8 mouse cellular contexts compared by ENCODE assay signal in genomic region chr12:107979710-107980260, GRCm38 (mm10). TPM values are rescaled to one million over a fixed set of nuclear protein-coding genes. Genes with fewer than 3 reads are reported as not detected.
DNase-seq lines count a peak whose midpoint lies in the region; ATAC-seq and TF ChIP-seq lines count a peak whose summit lies in the region.

No protein-coding gene starts in this region.

- peak overlapping the region; percentile 30 for H3K4me3 ChIP-seq in embryonic facial prominence, embryonic 11.5 days (ENCODE audit: low read depth, low read length)
- H3K4me3 ChIP-seq in hindbrain, embryonic 11.5 days (ENCODE audit: low read depth, low read length) = peak overlapping the region; percentile 27
- peak overlapping the region; percentile 42 for H3K4me3 ChIP-seq in limb, embryonic 12.5 days (replicated peaks)
- H3K4me3 ChIP-seq in midbrain, postnatal 0 days (ENCODE audit: low read depth, low read length) = peak overlapping the region; percentile 21

- ATAC-seq in embryonic facial prominence, embryonic 11.5 days (replicated peaks; ENCODE audit: insufficient number of reproducible peaks, low FRiP score, low TSS enrichment, low read depth) = peak; percentile 34
- ATAC-seq in hindbrain, embryonic 11.5 days (ENCODE audit: low FRiP score) = peak; percentile 60
- ATAC-seq in limb, embryonic 12.5 days (ENCODE audit: insufficient number of reproducible peaks, insufficient read depth, low FRiP score, low TSS enrichment, low read depth) = peak; percentile 40
- no peak for ATAC-seq in midbrain, postnatal 0 days (ENCODE audit: low FRiP score)
- no peak for ATAC-seq in erythroblast, adult 5-6 weeks (replicated peaks; ENCODE audit: low FRiP score, poor library complexity, severe bottlenecking)
- ATAC-seq in inflammation-experienced regulatory T-cells, adult 6 months = no peak

- peaks cover 41% of the 10 kb centered on the region for H3K4me1 ChIP-seq in embryonic facial prominence, embryonic 11.5 days (ENCODE audit: control insufficient read depth, insufficient read depth, low read length)
- peaks cover 30% of the 10 kb centered on the region for H3K4me1 ChIP-seq in hindbrain, embryonic 11.5 days (replicated peaks; ENCODE audit: control insufficient read depth, insufficient read depth, low read length)
- peaks cover 76% of the 10 kb centered on the region for H3K4me1 ChIP-seq in limb, embryonic 12.5 days (replicated peaks)
- H3K4me1 ChIP-seq in midbrain, postnatal 0 days (ENCODE audit: insufficient read depth, low read length) = peaks cover 10% of the 10 kb centered on the region; the same call in 1 of the 2 replicates

- peak overlapping the region; percentile 95 for H3K27ac ChIP-seq in embryonic facial prominence, embryonic 11.5 days (replicated peaks; ENCODE audit: low read depth, low read length)
- H3K27ac ChIP-seq in hindbrain, embryonic 11.5 days (ENCODE audit: low read depth, low read length) = peak overlapping the region; percentile 92
- H3K27ac ChIP-seq in limb, embryonic 12.5 days = peak overlapping the region; percentile 98
- H3K27ac ChIP-seq in midbrain, postnatal 0 days (ENCODE audit: low read depth, low read length) = peak overlapping the region; percentile 19; the same call in 1 of the 2 replicates

- H3K27me3 ChIP-seq in embryonic facial prominence, embryonic 11.5 days (ENCODE audit: control insufficient read depth, insufficient read depth, low read length) = no peaks in the 10 kb centered on the region
- no peaks in the 10 kb centered on the region; the same call in 1 of the 2 replicates for H3K27me3 ChIP-seq in hindbrain, embryonic 11.5 days (ENCODE audit: control insufficient read depth, insufficient read depth, low read length)
- peaks cover 3% of the 10 kb centered on the region; the same call in 1 of the 2 replicates for H3K27me3 ChIP-seq in limb, embryonic 12.5 days
- H3K27me3 ChIP-seq in midbrain, postnatal 0 days (ENCODE audit: insufficient read depth, low read length) = no peaks in the 10 kb centered on the region

- no peaks in the 10 kb centered on the region for H3K9me3 ChIP-seq in embryonic facial prominence, embryonic 11.5 days (replicated peaks; ENCODE audit: control insufficient read depth, low read length)
- no peaks in the 10 kb centered on the region for H3K9me3 ChIP-seq in hindbrain, embryonic 11.5 days (ENCODE audit: control insufficient read depth, low read length)
- no peaks in the 10 kb centered on the region for H3K9me3 ChIP-seq in limb, embryonic 12.5 days
- no peaks in the 10 kb centered on the region for H3K9me3 ChIP-seq in midbrain, postnatal 0 days (ENCODE audit: low read length)

- H3K9ac ChIP-seq in embryonic facial prominence, embryonic 11.5 days (replicated peaks; ENCODE audit: low read length) = peak overlapping the region; percentile 74
- peak overlapping the region; percentile 63 for H3K9ac ChIP-seq in hindbrain, embryonic 11.5 days (ENCODE audit: low read depth, low read length)
- peak overlapping the region; percentile 61 for H3K9ac ChIP-seq in limb, embryonic 12.5 days (replicated peaks)
- H3K9ac ChIP-seq in midbrain, postnatal 0 days (replicated peaks; ENCODE audit: low read length, poor library complexity, severe bottlenecking) = peak overlapping the region; percentile 1; the same call in 1 of the 2 replicates

- H3K4me2 ChIP-seq in embryonic facial prominence, embryonic 11.5 days (ENCODE audit: low read depth, low read length) = peak overlapping the region; percentile 74
- peak overlapping the region; percentile 75 for H3K4me2 ChIP-seq in hindbrain, embryonic 11.5 days (replicated peaks; ENCODE audit: low read depth, low read length)
- peak overlapping the region; percentile 77 for H3K4me2 ChIP-seq in limb, embryonic 12.5 days
- H3K4me2 ChIP-seq in midbrain, postnatal 0 days (ENCODE audit: low read depth, low read length, poor library complexity, severe bottlenecking) = peak overlapping the region; percentile 51

- no peaks in the 10 kb centered on the region for H3K36me3 ChIP-seq in embryonic facial prominence, embryonic 11.5 days (replicated peaks; ENCODE audit: control insufficient read depth, insufficient read depth, low read depth, low read length)
- H3K36me3 ChIP-seq in hindbrain, embryonic 11.5 days (ENCODE audit: control insufficient read depth, insufficient read depth, low read length) = no peaks in the 10 kb centered on the region
- no peaks in the 10 kb centered on the region; the same call in 1 of the 2 replicates for H3K36me3 ChIP-seq in limb, embryonic 12.5 days
- H3K36me3 ChIP-seq in midbrain, postnatal 0 days (ENCODE audit: insufficient read depth, low read length) = no peaks in the 10 kb centered on the region

- under 1% methylated on average over 24 of the region's 28 CpGs for WGBS in embryonic facial prominence, embryonic 11.5 days
- under 1% methylated on average over 23 of the region's 28 CpGs for WGBS in hindbrain, embryonic 11.5 days
- WGBS in limb, embryonic 12.5 days = 1% methylated on average over 27 of the region's 28 CpGs
- 9% methylated on average over 28 of the region's 28 CpGs for WGBS in midbrain, postnatal 0 days

- no peak for TF ChIP-seq CTCF in midbrain, postnatal 0 days (IDR thresholded peaks at IDR 0.05)

- peak; percentile 70 for DNase-seq in adrenal gland, adult 2 months
- peak; percentile 76 for DNase-seq in embryonic facial prominence, embryonic 11.5 days (ENCODE audit: low spot score)
- DNase-seq in hindbrain, embryonic 11.5 days (ENCODE audit: low spot score) = peak; percentile 82
- DNase-seq in midbrain, postnatal 0 days (ENCODE audit: low spot score) = no peak
- DNase-seq in right cerebral cortex, postnatal 10 days (ENCODE audit: low spot score in 2 of 2) = no peak

RNA-seq across cellular contexts. Expression of gene Bcl11b, which starts 23.6 kb away (rescaled TPM):
- under 1 TPM; 0.20 to 0.59 TPM for total RNA-seq in adrenal gland, adult 2 months (2021)
- polyA plus RNA-seq in adrenal gland, adult 2 months (2012; rRNA removed) = 0.66 and 1.3 TPM in 2 replicates
- 14.8 and 15.5 TPM in 2 replicates for polyA plus RNA-seq in embryonic facial prominence, embryonic 11.5 days (2014; fragmentation: Nextera tagmentation; extraction: Ambion mirVana)
- polyA plus RNA-seq in hindbrain, embryonic 11.5 days (2014; fragmentation: Nextera tagmentation; extraction: Ambion mirVana) = 6.8 and 8.4 TPM in 2 replicates
- 19.6 and 19.9 TPM in 2 replicates for polyA plus RNA-seq in limb, embryonic 12.5 days (2016; fragmentation: Nextera tagmentation; extraction: Ambion mirVana)
- total RNA-seq in midbrain, postnatal 0 days (2014; rRNA removed) = 55.2 and 56.8 TPM in 2 replicates
- 18.9 and 19.0 TPM in 2 replicates for polyA plus RNA-seq in midbrain, postnatal 0 days (2015; fragmentation: Nextera tagmentation; extraction: Ambion mirVana)
- 0.21 TPM in 1 of 2 replicates, not detected in the other for total RNA-seq in erythroblast, adult 5-6 weeks (2015; ENCODE audit: low replicate concordance)
- 0.28 TPM in 1 of 2 replicates, not detected in the other for total RNA-seq in erythroblast, adult 5-6 weeks (2017; ENCODE audit: low replicate concordance)
- 10 to 100 TPM; 26.0 to 46.3 (median 40.8) TPM for polyA plus RNA-seq in inflammation-experienced regulatory T-cells, adult 6 months (2017; shearing (Covaris generic))

Comparison
In these comparisons a context has a peak if more than half of its experiments do, and no peak if none do; other contexts are left out.
1. DNase-seq: peak in adrenal gland, adult 2 months (single experiment), embryonic facial prominence, embryonic 11.5 days (single experiment) and hindbrain, embryonic 11.5 days (single experiment); none in midbrain, postnatal 0 days (single experiment) and right cerebral cortex, postnatal 10 days (0 of 2).
2. ATAC-seq: peak in embryonic facial prominence, embryonic 11.5 days (single experiment), hindbrain, embryonic 11.5 days (single experiment) and limb, embryonic 12.5 days (single experiment); none in midbrain, postnatal 0 days (single experiment), erythroblast, adult 5-6 weeks (single experiment) and inflammation-experienced regulatory T-cells, adult 6 months (single experiment).
3. H3K27ac ChIP-seq: peak in every context shown above with its lines; median percentile 98 in limb, embryonic 12.5 days; 95 in embryonic facial prominence, embryonic 11.5 days; 92 in hindbrain, embryonic 11.5 days; 19 in midbrain, postnatal 0 days.
4. H3K9ac ChIP-seq: peak in every context shown above with its lines; median percentile 74 in embryonic facial prominence, embryonic 11.5 days; 63 in hindbrain, embryonic 11.5 days; 61 in limb, embryonic 12.5 days; 1 in midbrain, postnatal 0 days.
5. Peak in every context shown above with its lines, with median percentiles within 50 percentile points of each other: H3K4me2 ChIP-seq and H3K4me3 ChIP-seq.